Comparison of ENCODE assay signal across 18 mouse cellular contexts in the genomic region with DNA sequence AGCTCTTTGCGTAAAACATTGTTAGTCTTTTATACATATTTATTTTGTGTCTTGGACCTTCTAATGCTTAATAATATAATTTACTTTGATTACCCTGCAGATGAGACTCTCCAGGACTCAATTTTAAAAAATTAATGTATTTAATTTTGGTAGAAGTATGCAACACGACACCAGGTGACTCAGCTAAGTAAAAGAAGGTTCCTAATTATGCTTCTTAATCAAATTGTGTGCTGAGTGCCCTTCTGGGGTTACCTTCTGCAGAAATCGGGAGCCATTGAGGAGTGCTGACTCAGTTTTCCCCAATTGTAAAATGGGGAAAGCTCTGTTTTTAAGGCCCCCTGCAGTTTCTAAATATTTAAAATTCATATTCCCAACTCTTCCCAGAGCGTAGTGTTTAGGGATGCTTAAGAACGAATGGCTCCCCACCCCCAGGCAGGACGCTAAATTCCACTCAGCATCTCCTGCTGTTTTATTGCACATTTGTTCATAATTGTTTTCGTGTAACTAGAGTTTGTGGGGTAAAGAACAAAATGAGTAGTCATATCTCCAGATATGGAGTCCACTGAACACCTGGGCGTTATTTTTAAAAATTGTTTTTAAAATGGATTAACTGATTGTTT.
"Had no signal": no experiment of that assay in that cellular context is flagged by ENCODE, and none has a peak within 500 bp of the region (broad histone marks: within the 10 kb centered on the region; RNA-seq: fewer than 3 reads in every experiment).

No protein-coding gene starts in this region.

- H3K27ac ChIP-seq: liver, embryonic 15.5 days; lung, embryonic 15.5 days; macrophage; midbrain, embryonic 13.5 days; midbrain, embryonic 15.5 days; stomach, embryonic 15.5 days; stomach, postnatal 0 days had no signal

- H3K9me3 ChIP-seq: liver, embryonic 15.5 days; lung, embryonic 15.5 days; megakaryocyte, embryonic 14.5 days; midbrain, embryonic 13.5 days; midbrain, embryonic 15.5 days; stomach, embryonic 15.5 days had no signal

- H3K36me3 ChIP-seq: liver, embryonic 15.5 days; lung, embryonic 15.5 days; midbrain, embryonic 13.5 days; midbrain, embryonic 15.5 days; stomach, embryonic 15.5 days had no signal

- H3K4me3 ChIP-seq: liver, embryonic 15.5 days; lung, embryonic 15.5 days; megakaryocyte, embryonic 14.5 days; midbrain, embryonic 13.5 days; midbrain, embryonic 15.5 days; stomach, embryonic 15.5 days had no signal

- ATAC-seq: liver, postnatal 0 days; lung, postnatal 0 days; midbrain, embryonic 13.5 days; midbrain, embryonic 15.5 days had no signal

- H3K4me1 ChIP-seq: liver, embryonic 15.5 days; lung, embryonic 15.5 days; megakaryocyte, embryonic 14.5 days; midbrain, embryonic 13.5 days; midbrain, embryonic 15.5 days; stomach, embryonic 15.5 days had no signal

- H3K27me3 ChIP-seq: liver, embryonic 15.5 days; lung, embryonic 15.5 days; megakaryocyte, embryonic 14.5 days; midbrain, embryonic 13.5 days; midbrain, embryonic 15.5 days; stomach, embryonic 15.5 days had no signal

- H3K9ac ChIP-seq: liver, embryonic 15.5 days; liver, postnatal 0 days; lung, embryonic 15.5 days; midbrain, embryonic 13.5 days; midbrain, embryonic 15.5 days; stomach, embryonic 15.5 days had no signal

- H3K4me2 ChIP-seq: liver, embryonic 15.5 days; lung, embryonic 15.5 days; midbrain, embryonic 11.5 days; midbrain, embryonic 13.5 days; midbrain, embryonic 15.5 days; stomach, embryonic 15.5 days had no signal

- DNase-seq: liver, postnatal 0 days; lung, adult 2 months; lung, postnatal 14 days; lung, postnatal 36 days; right cerebral cortex, postnatal 14 days; thymus, adult 2 months; thymus, postnatal 25 days; thymus, postnatal 4 days had no signal
